Mouse (Mus musculus) layer of hippocampus, adult 18-20 months (tissue): ENCODE data around the gene Crnkl1. TPM values are rescaled to one million over a fixed set of nuclear protein-coding genes. Genes with fewer than 3 reads are reported as not detected.

ENCODE experiments used
- DNase-seq, 2 experiments: peaks; one replicate each; pipeline ENCODE4 v3.0.0; 2022; ENCODE audit warnings: low spot score in 2 of 2
- long read RNA-seq: library from polyadenylated mRNA; stranded (forward); transcript quantifications from one replicate; pipeline ENCODE4 v2.0.0, GENCODE M21; 2021
- total RNA-seq, 2 experiments: library from RNA; stranded (reverse); gene quantifications; 2 replicates each; pipeline ENCODE4 v1.2.3; 2021

Crnkl1 gene
- total RNA-seq, result 10 to 100 TPM; 23.1 to 23.2 TPM
- long read RNA-seq, transcript Crnkl1-201 (14 exons, 3,428 nt), result major isoform, 20 of 23 reads
- long read RNA-seq, partial matches to known transcripts, result 1 of 23 reads
- long read RNA-seq, other reads (novel, unspliced or antisense), result 2 of 23 reads

- peak; percentile 93 to 97 for DNase-seq
These were observed at the start of gene Crnkl1, which contains the start of gene Cfap61 for GRCm38 (mm10) chr2:145934339-145935231. Gene Crnkl1, minus strand, starts transcription at chr2:145935014. Gene Cfap61, plus strand, starts transcription at chr2:145934784.

DNA sequence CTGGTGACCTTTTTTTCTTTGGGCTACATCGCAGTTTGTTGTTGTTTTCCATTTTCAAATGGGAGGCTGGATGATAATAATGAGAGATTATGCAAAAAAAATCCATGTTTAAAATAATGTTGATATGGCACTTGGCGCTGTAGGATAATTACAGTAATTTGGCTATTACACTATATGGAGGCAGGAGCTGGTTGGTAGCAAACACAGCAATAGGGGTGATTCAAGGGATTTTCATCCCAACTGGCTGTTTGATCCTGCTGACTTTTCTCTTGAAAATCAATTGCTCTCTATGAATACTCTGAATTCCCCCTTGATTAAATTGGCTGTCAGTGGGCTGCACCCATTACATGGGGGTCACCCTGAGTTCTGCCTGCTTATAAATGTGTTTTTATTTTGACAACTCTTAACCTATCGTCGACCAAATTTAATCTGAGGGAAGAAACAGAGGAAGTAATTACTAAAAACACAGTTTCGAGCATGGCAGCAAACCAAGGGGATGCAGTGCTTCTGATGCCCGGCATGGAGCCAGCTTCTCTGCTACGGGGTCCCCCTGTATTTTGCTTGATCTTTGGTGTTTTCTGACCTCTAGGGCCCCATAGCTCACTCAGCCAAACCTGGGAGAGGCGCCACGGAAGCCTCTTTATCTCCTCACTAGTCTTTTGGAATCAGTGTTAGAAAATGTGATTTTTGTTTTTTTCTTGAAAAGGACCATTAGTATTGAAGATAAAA lies 47.7 kb upstream of the Crnkl1 start:
- no peak for DNase-seq

DNA sequence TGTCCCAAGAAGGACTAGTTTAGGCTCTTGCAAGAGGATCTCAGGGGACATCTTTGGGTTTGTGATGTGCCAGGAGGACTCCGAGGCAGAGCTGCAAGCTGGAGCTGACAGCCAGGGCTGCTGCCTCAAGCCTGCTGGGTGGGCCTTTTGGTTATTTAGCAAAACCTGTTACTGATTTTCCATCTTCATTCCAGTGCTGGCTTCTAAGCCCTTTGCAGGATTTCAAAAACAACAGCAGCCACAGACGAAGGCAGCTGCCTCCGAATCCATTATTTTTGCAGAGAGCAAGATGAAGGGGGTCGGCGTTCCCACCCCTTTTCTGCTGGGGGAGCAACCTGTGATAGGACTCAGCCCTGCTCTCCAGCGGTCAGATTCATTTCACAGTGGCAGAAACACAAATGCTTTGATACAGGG lies 46.9 kb upstream of the Crnkl1 start:
- no peak for DNase-seq

DNA sequence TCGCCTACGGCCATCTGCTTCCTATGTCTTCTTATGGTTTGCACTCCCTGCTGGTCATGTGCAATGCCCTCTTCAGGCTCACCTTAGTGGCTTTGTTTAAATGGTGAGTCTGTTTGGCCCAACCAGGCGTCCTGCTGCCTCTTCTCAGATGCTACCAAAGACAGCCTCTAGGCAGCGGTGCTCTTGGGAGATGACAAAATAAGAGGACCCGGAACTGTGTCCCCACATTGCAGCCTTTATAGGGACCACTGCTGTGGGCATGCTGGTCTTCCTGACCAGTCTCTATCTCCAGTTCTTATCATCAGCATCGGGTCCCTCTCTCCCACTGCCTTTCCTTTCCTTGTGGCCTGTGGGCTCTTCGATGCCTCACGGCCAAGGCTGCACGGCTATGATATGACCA lies 46.1 kb upstream of the Crnkl1 start:
- DNase-seq, result no peak

DNA sequence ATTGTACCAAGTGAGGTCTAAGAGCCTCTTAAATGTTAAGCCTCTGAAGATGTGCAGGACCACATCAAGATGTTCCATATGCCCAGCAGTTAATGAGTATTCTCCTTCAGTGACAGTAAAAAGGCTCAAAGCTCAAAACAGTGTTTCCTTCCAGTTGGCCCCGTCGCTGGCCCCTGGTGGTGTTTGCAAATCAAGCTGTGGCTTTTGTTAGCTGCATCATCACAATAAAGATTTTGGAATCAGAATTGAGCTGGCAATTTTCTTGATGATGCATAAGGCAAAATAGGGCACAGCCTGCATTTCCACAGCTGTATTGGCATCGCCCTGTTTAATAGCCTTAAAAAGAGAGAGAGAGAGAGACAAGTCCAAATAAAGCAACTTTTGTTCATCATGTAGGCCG lies 44.8 kb upstream of the Crnkl1 start:
- no peak for DNase-seq

DNA sequence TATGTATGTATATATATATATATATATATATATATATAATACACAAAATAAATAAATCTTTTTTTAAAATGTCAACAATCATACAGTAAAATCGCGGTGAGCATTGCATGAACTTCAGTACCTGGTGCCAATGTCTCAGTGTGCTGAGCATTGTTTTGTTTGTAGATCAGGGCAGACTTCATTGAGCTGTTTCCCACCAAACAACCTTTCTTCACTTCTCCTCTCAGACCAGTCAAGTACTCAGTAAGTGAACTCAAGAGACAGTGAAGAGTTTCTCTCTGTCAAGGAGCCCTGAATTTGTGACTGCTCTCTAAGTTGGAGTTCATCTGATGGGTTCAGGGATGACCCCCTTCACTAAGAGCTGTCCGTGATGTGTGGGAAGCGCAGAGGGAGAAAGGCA lies 37.8 kb upstream of the Crnkl1 start:
- DNase-seq, result no peak

DNA sequence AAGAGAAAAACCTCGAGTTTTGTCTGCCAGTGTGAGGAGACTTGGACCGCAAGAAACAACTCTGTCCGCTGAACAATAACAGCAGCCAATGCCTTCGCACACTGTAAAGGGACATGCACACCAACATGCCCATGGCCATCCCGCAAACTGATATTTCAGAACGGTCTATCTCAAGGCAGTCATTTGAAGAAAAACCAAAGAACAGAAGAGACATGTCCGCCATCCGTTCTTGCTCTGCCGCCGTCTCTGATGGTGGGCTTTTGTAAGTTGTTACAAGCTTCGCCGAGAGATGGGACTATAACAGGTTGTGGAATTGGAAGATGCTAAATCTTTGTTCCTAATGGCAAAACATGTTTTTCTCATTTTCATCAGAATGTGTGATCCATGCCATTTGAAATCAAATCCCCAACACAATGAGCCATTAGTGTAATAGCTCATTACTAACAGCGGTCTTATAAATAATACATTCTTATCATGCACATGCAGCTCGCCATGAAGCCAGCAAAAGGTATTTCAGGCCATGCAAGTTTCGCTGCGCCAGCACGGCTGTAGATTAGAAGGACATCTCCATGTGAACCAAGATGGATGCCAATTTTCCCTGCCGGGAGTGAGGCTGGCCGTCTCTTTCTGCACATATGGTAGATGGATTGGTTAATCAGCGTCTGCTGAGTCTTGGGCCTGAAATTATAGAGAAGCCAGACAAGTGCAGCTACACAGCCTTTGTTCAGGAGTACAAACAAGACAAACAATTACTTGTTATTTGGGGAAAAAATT lies 36.6 kb upstream of the Crnkl1 start:
- peak; percentile 22 to 41 for DNase-seq

DNA sequence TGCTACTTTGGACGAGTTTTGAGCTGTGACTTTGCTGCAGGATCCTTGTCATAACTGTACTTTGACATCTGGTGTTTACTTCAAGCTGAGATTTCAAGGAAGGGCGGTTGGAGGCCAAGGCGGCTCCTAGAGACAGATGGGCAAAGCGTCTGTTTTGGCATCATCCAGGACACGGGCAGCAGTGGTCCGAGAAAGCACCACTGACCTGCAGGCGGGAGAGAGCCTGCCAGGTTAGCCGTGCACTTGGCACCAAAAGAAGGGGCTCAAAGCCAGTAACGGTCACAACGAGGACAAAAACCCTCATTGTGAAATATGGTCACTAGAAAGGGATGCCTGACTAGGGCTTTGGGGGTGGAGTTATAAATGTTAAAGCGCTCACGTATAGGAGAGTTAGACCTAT lies 35.9 kb upstream of the Crnkl1 start:
- no peak for DNase-seq

DNA sequence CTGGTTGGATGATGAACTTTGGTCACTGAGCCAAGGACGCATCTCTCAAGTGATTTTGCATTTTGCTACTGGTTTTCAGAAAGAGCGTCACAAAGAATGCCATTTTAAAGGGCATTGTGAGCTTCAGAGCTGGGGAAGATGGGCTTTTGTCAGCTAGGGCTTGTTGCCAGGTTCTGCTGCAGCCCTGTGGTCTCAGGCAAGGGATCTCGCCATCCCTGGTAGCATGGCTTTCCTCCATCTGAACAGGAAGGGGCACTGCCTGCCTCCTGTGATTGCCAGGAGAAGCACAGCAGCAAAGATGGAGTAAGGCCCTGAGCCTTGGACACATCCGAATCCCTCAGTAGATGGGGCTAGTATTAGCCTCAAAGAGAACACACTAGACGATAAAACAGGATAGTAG lies 27.0 kb upstream of the Crnkl1 start:
- no peak for DNase-seq

DNA sequence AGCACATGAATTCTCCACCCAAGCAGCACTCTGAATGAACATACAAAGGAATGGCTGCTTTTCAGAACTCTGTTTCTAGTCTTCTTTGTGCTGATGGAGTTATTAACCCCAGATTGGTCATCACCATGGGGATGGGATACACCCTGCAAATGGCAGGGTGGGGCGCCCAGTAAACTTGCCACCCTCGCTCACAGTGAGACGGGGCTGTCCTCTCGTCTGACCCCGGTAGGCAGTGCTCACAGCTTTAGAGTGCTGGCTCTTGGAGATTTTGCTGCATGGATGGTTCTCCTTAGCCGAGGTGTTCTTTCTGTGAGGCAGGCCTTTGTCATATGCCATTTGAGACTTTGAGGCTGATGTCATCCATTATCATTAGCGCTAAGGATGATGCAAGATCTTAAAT lies 23.7 kb upstream of the Crnkl1 start:
- DNase-seq, result no peak

DNA sequence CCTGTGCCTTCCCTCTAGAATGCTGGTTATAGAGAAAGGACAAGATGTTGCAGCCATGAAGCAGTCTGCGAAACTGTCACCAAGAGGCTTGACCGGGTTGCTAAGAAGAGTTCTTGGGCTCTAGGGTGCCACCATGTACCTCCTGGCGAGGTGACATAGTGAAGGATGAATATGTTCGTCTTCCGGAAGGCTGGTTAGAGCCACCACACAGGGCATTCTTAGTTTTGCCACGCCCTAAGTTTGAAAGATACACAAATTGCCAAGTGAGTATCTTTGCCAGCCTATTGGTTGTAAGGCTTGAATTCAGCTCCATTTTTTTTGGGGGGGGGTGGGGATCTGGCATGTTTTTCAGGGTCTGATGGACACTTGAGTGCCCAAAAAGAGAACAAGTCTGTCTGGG lies 23.3 kb upstream of the Crnkl1 start:
- no peak for DNase-seq

- DNase-seq, result peak in 1 of 2 experiments; percentile 31
These were observed 22.6 kb upstream of the Crnkl1 start for GRCm38 (mm10) chr2:145957450-145957849.

DNA sequence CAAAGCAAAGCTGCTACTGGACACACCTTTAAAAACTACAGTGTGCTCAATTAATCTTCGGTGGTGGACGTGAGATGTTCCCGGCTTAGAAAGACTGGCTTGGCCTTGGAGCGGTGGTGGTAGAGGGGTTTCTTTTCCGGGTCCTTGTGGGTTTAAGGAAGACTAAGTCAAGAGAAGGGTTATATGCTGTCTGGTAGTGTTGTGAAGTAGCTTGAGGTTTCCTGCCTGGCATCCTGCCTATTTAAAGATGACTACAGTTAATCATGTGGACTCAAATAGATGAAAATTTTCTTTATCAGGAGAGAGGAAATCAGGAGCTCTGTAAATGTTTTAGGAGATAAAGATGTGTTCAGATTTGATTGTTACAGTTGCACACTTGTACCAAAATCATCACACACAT lies 21.5 kb upstream of the Crnkl1 start:
- DNase-seq, result no peak

- DNase-seq, result no peak
These were observed 21.0 kb upstream of the Crnkl1 start for GRCm38 (mm10) chr2:145955844-145956243.

DNA sequence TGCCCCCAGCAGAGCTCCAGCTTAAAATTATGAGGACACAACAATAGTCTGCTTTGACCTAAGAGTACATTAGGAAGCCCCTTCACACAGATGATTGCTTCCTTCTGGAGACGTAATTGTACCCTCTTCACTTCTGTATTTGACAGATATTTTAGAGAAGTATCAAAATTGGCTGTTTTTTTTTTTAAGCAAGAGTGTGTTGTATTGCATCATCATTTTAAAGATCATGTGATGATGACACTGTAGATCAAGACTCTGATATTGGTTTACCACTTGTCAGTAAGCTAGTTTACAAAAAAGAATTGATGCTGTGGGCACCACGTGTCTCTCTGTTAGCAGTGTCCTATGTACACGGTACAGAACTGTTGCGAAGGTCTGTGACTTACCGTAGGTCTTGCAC lies 17.9 kb upstream of the Crnkl1 start:
- no peak for DNase-seq

- DNase-seq, result no peak
These were observed 15.4 kb upstream of the Crnkl1 start for GRCm38 (mm10) chr2:145950239-145950638.

- DNase-seq, result no peak
These were observed 14.8 kb upstream of the Crnkl1 start for GRCm38 (mm10) chr2:145949475-145950068.

DNA sequence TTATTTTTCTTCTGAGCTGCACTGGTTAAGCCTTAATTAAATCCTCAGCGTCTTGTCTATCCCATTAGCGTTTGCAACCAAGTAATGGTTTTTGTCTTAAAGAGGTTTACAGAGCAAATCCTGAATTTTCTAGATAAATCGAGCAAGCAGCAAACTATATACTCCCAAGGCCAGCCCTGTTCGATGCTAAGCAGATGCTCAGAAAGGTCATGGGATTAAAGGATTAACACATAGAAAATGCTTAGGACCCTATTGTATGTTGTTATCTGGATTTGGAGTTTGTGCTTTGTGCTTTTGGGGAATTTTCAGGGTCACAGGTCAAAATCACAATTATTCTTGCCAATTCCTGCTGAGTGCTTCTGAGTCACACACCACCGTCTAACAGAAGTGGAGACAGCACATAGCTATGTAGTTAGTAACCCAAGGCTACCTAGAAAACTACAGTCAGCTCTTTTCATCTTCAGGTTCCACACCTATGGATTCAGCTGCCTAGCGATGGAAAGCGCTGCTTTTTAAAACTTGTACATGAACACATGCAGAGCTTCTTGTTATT lies 13.7 kb upstream of the Crnkl1 start:
- no peak for DNase-seq

- no peak for DNase-seq
These were observed 9.5 kb upstream of the Crnkl1 start for GRCm38 (mm10) chr2:145944286-145944685.

- DNase-seq, result no peak
These were observed 6.6 kb upstream of the Crnkl1 start for GRCm38 (mm10) chr2:145941403-145941802.

DNA sequence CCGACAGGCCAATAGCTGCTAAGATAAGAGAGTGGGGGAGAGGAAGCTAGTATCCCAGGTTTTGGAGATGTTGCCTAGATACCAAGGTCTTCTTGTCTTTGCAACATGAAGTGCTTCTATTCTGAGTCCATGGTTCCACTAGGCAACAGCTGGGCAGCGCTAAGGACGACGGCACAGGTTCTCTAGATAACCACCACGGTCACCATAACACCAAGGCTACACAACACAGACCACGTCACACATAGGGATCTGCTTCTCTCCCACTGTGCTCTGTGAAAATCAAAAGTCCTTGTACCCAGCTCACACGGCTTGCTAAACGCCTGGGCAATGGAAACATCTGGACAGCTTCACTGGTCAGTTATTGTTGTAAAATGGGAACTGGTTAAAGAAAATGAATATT lies 2.2 kb upstream of the Crnkl1 start:
- DNase-seq, result no peak
